Mouse (Mus musculus) stomach, postnatal 0 days (tissue): ENCODE measurements around the gene Cadps.

Source experiments
- CTCF ChIP-seq: IDR thresholded peaks from 2 replicates; pipeline ENCODE4 v1.5.1; 2016; ENCODE audit warnings: antibody characterized with exemption, low read depth, mild to moderate bottlenecking, moderate library complexity
- EP300 ChIP-seq: optimal IDR thresholded peaks from 2 replicates; pipeline ENCODE3; 2016; ENCODE audit warnings: antibody characterized with exemption

DNA sequence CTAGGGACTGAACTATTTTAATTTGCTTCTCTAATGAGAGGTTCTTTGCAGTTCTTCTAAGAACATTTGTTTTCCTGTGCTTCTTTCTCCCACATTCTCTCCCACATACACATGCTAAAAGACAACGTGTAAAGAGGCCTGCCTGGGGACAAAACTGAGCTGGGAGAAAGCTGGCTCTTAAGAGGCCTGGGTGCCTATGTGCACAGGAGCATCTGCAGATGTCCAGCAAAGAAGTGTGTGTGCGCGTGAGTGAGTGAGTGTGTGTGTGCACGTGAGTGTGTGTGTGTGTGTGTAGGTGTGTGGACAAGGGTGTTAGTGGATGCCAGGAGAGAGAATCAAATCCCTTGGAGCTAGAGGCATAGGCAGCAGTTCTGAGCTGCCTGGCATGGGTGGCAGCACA is 44.9 kb downstream of the Cadps start:
- TF ChIP-seq CTCF (no peak), EP300 (no peak)
